Mouse (Mus musculus): Measurements from ENCODE around the gene Fcrl5. TPM values are rescaled to one million over a fixed set of nuclear protein-coding genes. Genes with fewer than 3 reads are reported as not detected.

Fcrl5 gene
- polyA plus RNA-seq, 2 experiments, result not detected

DNA sequence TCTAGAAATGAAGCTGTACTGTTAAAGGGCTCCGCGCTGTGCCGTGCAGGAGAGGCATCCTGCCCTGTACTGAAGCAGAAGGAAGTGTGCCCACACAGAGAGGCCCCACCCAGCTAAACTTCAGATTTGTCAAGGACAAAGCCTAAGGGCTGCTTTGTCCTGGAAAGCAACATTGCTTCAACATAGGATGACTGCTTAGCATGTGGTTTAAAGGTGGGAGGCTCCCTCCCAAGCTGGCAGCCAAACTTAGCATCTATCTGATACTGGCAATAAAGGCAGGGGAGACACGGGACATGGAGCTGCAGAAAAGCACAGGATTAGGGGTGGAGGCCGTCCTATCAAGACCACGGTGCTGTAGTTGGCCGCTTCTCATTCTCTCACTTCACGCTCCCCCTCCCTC is 65.6 kb downstream of the Fcrl5 start:
- no peak overlapping the region for H3K4me3 ChIP-seq (replicated peaks; ENCODE audit: low read length)
- no peak for DNase-seq (ENCODE audit: low spot score)
- no peaks in the 10 kb centered on the region for H3K36me3 ChIP-seq (ENCODE audit: control insufficient read depth, insufficient read depth, low read length)
- no peak for TF ChIP-seq POLR2A (IDR thresholded peaks at IDR 0.05; ENCODE audit: borderline replicate concordance, extremely low read depth, insufficient read depth, insufficient read length)
- no peak overlapping the region for H3K27ac ChIP-seq (replicated peaks; ENCODE audit: low read depth, low read length)
- no peak for ATAC-seq (ENCODE audit: low FRiP score, low read depth)
- H3K9ac ChIP-seq (ENCODE audit: low read depth, low read length, severe bottlenecking), result no peak overlapping the region
- no peak overlapping the region for H3K4me2 ChIP-seq (replicated peaks; ENCODE audit: low read depth, low read length, severe bottlenecking)
- no peaks in the 10 kb centered on the region for H3K27me3 ChIP-seq (ENCODE audit: control insufficient read depth, insufficient read depth, low read length)
- no peaks in the 10 kb centered on the region for H3K4me1 ChIP-seq (ENCODE audit: control insufficient read depth, insufficient read depth, low read length)
- WGBS, result 44% methylated on average over 8 of the region's 8 CpGs
- H3K9me3 ChIP-seq (ENCODE audit: control insufficient read depth, low read length), result no peaks in the 10 kb centered on the region

- Histone ChIP-seq H3K9ac (ENCODE audit: low read depth, low read length, severe bottlenecking) (no peak overlapping the region), H3K36me3 (ENCODE audit: control insufficient read depth, insufficient read depth, low read length) (no peaks in the 10 kb centered on the region), H3K27me3 (ENCODE audit: control insufficient read depth, insufficient read depth, low read length) (no peaks in the 10 kb centered on the region), H3K4me3 (replicated peaks; ENCODE audit: low read length) (no peak overlapping the region), H3K4me2 (replicated peaks; ENCODE audit: low read depth, low read length, severe bottlenecking) (no peak overlapping the region), H3K9me3 (ENCODE audit: control insufficient read depth, low read length) (no peaks in the 10 kb centered on the region), H3K27ac (replicated peaks; ENCODE audit: low read depth, low read length) (no peak overlapping the region), H3K4me1 (ENCODE audit: control insufficient read depth, insufficient read depth, low read length) (no peaks in the 10 kb centered on the region)
- no peak for TF ChIP-seq POLR2A (IDR thresholded peaks at IDR 0.05; ENCODE audit: borderline replicate concordance, extremely low read depth, insufficient read depth, insufficient read length)
- 94% methylated on average over 6 of the region's 6 CpGs for WGBS
- DNase-seq (ENCODE audit: low spot score), result no peak
- ATAC-seq (ENCODE audit: low FRiP score, low read depth), result no peak
Measured at GRCm38 (mm10) chr3:87502771-87503170, 67.2 kb downstream of the Fcrl5 start.

DNA sequence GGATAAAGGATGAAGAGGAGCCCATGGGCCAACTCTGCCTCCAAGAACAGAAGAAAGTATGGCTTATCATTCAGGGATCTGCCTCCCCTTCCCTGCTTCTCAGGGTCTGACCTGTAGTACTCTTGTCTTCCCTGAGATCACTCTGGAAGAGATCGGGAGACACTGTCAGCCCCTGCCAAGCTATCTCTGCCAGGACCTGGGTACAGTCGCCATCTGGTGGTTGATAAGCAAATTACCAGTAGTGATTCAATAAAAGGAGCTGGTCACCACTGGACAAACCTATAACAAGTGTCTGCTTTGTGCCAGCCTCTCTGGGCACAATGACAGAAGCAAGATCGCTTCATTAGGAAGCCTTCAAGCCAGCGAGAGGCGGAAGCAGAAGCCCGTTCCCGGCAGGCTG is 68.8 kb downstream of the Fcrl5 start:
- WGBS, result 31% methylated on average over 7 of the region's 7 CpGs

GRCm38 (mm10) chr3:87504749-87505425 is 69.3 kb downstream of the Fcrl5 start:
- H3K27me3 ChIP-seq (ENCODE audit: control insufficient read depth, insufficient read depth, low read length), result no peaks in the 10 kb centered on the region
- 53% methylated on average over 4 of the region's 4 CpGs for WGBS
- H3K4me3 ChIP-seq (replicated peaks; ENCODE audit: low read length), result no peak overlapping the region
- ATAC-seq (ENCODE audit: low FRiP score, low read depth) (no peak), DNase-seq (ENCODE audit: low spot score) (no peak)
- no peak overlapping the region for H3K9ac ChIP-seq (ENCODE audit: low read depth, low read length, severe bottlenecking)
- no peaks in the 10 kb centered on the region for H3K9me3 ChIP-seq (ENCODE audit: control insufficient read depth, low read length)
- no peak for TF ChIP-seq POLR2A (IDR thresholded peaks at IDR 0.05; ENCODE audit: borderline replicate concordance, extremely low read depth, insufficient read depth, insufficient read length)
- no peak overlapping the region for H3K4me2 ChIP-seq (replicated peaks; ENCODE audit: low read depth, low read length, severe bottlenecking)
- no peak overlapping the region for H3K27ac ChIP-seq (replicated peaks; ENCODE audit: low read depth, low read length)
- no peaks in the 10 kb centered on the region for H3K36me3 ChIP-seq (ENCODE audit: control insufficient read depth, insufficient read depth, low read length)
- no peaks in the 10 kb centered on the region for H3K4me1 ChIP-seq (ENCODE audit: control insufficient read depth, insufficient read depth, low read length)

More for the DNA sequence above, 68.8 kb downstream of the Fcrl5 start:
- H3K9ac ChIP-seq (ENCODE audit: low read depth, low read length, severe bottlenecking), result no peak overlapping the region
- H3K4me3 ChIP-seq (replicated peaks; ENCODE audit: low read length), result no peak overlapping the region
- DNase-seq (ENCODE audit: low spot score) (peak; percentile 65), ATAC-seq (ENCODE audit: low FRiP score, low read depth) (no peak)
- no peak for TF ChIP-seq POLR2A (IDR thresholded peaks at IDR 0.05; ENCODE audit: borderline replicate concordance, extremely low read depth, insufficient read depth, insufficient read length)
- H3K27ac ChIP-seq (replicated peaks; ENCODE audit: low read depth, low read length), result no peak overlapping the region
- no peak overlapping the region for H3K4me2 ChIP-seq (replicated peaks; ENCODE audit: low read depth, low read length, severe bottlenecking)
- no peaks in the 10 kb centered on the region for H3K9me3 ChIP-seq (ENCODE audit: control insufficient read depth, low read length)
- H3K27me3 ChIP-seq (ENCODE audit: control insufficient read depth, insufficient read depth, low read length), result no peaks in the 10 kb centered on the region
- H3K36me3 ChIP-seq (ENCODE audit: control insufficient read depth, insufficient read depth, low read length), result no peaks in the 10 kb centered on the region
- H3K4me1 ChIP-seq (ENCODE audit: control insufficient read depth, insufficient read depth, low read length), result no peaks in the 10 kb centered on the region

- DNase-seq (ENCODE audit: low spot score) (no peak), ATAC-seq (ENCODE audit: low FRiP score, low read depth) (no peak)
- no peak overlapping the region for H3K4me3 ChIP-seq (replicated peaks; ENCODE audit: low read length)
- TF ChIP-seq POLR2A (IDR thresholded peaks at IDR 0.05; ENCODE audit: borderline replicate concordance, extremely low read depth, insufficient read depth, insufficient read length), result no peak
- no peaks in the 10 kb centered on the region for H3K36me3 ChIP-seq (ENCODE audit: control insufficient read depth, insufficient read depth, low read length)
- H3K9me3 ChIP-seq (ENCODE audit: control insufficient read depth, low read length), result no peaks in the 10 kb centered on the region
- H3K27ac ChIP-seq (replicated peaks; ENCODE audit: low read depth, low read length), result no peak overlapping the region
- 72% methylated on average over 12 of the region's 12 CpGs for WGBS
- no peaks in the 10 kb centered on the region for H3K27me3 ChIP-seq (ENCODE audit: control insufficient read depth, insufficient read depth, low read length)
- no peak overlapping the region for H3K4me2 ChIP-seq (replicated peaks; ENCODE audit: low read depth, low read length, severe bottlenecking)
- no peaks in the 10 kb centered on the region for H3K4me1 ChIP-seq (ENCODE audit: control insufficient read depth, insufficient read depth, low read length)
- H3K9ac ChIP-seq (ENCODE audit: low read depth, low read length, severe bottlenecking), result no peak overlapping the region
Measured at GRCm38 (mm10) chr3:87506456-87507416, 71.2 kb downstream of the Fcrl5 start.

Measured in limb, embryonic 14.5 days (tissue).